Mouse (Mus musculus): Measurements from ENCODE around the gene Samd1.

- TF ChIP-seq CTCF (IDR thresholded peaks at IDR 0.05; ENCODE audit: insufficient read depth, low read length) (no peak), POLR2A (IDR thresholded peaks at IDR 0.05; ENCODE audit: borderline replicate concordance, extremely low read depth, low read depth, low read length) (no peak)
Observed at GRCm38 (mm10) chr8:84027449-84027848, 30.0 kb downstream of the Samd1 start.

Data from lung, adult 2 months (tissue).